Mouse (Mus musculus): ENCODE data around the gene Zscan4-ps3. TPM values are rescaled to one million over a fixed set of nuclear protein-coding genes. Genes with fewer than 3 reads are reported as not detected.
"Not testable (repeated sequence)": the region's sequence is repeated elsewhere in the genome, so short reads cannot be mapped to it uniquely, and the experiment has no call there.

Gene Zscan4-ps3
- polyA plus RNA-seq (2015; fragmentation: Nextera tagmentation; extraction: Ambion mirVana) = not detected in 2 replicates

- not testable (repeated sequence) for DNase-seq; H3K27me3 ChIP-seq (ENCODE audit: insufficient read depth, low read length); H3K9me3 ChIP-seq (ENCODE audit: low read length); H3K4me3 ChIP-seq (ENCODE audit: low read depth, low read length); H3K4me2 ChIP-seq (ENCODE audit: low read depth, low read length); H3K4me1 ChIP-seq (ENCODE audit: insufficient read depth); H3K36me3 ChIP-seq (replicated peaks; ENCODE audit: insufficient read depth, low read length); H3K9ac ChIP-seq (replicated peaks); H3K27ac ChIP-seq (ENCODE audit: low read depth); ATAC-seq
- WGBS (ENCODE audit: insufficient replicate concordance) = 71% methylated on average over 2 of the region's 2 CpGs
Measured at GRCm38 (mm10) chr7:11609008-11609407, at the start of gene Zscan4-ps3. Gene Zscan4-ps3 (plus strand): TSS chr7:11609308.

- WGBS (ENCODE audit: insufficient replicate concordance) = 8% methylated on average over 8 of the region's 8 CpGs
- not testable (repeated sequence) for DNase-seq; H3K9ac ChIP-seq (replicated peaks); H3K4me1 ChIP-seq (ENCODE audit: insufficient read depth); H3K27me3 ChIP-seq (ENCODE audit: insufficient read depth, low read length); H3K36me3 ChIP-seq (replicated peaks; ENCODE audit: insufficient read depth, low read length); ATAC-seq; H3K4me2 ChIP-seq (ENCODE audit: low read depth, low read length); H3K9me3 ChIP-seq (ENCODE audit: low read length); H3K4me3 ChIP-seq (ENCODE audit: low read depth, low read length); H3K27ac ChIP-seq (ENCODE audit: low read depth)
- peak; percentile 22 for TF ChIP-seq CTCF (IDR thresholded peaks at IDR 0.05; ENCODE audit: low read depth)
Measured at GRCm38 (mm10) chr7:11617082-11617481, 8.0 kb downstream of the Zscan4-ps3 start.

Other genes with a start within 250 kb of the Zscan4-ps3 start
- gene Zscan4f, start 211.4 kb upstream of the Zscan4-ps3 start, polyA plus RNA-seq (2015; fragmentation: Nextera tagmentation; extraction: Ambion mirVana) = not detected in 2 replicates
- not detected in 2 replicates for gene Zscan4-ps2, start 95.0 kb upstream of the Zscan4-ps3 start, polyA plus RNA-seq (2015; fragmentation: Nextera tagmentation; extraction: Ambion mirVana)
- gene Vmn1r72, start 70.8 kb downstream of the Zscan4-ps3 start, polyA plus RNA-seq (2015; fragmentation: Nextera tagmentation; extraction: Ambion mirVana) = not detected in 2 replicates
- gene Vmn1r73, start 121.0 kb downstream of the Zscan4-ps3 start, polyA plus RNA-seq (2015; fragmentation: Nextera tagmentation; extraction: Ambion mirVana) = not detected in 2 replicates
- not detected in 2 replicates for gene Vmn1r74, start 224.7 kb downstream of the Zscan4-ps3 start, polyA plus RNA-seq (2015; fragmentation: Nextera tagmentation; extraction: Ambion mirVana)